Mouse (Mus musculus) cerebellum, adult 11 months (tissue): ENCODE measurements at regions not wholly inside any gene's neighbourhood (a gene's known extent, or its start where the extent isn't known, plus 50 kb on each side); places are given as distances from the start of the nearest gene placed in this dataset.
A peak's percentile ranks its signal among the peaks of the same experiment; 100 is the strongest.
"Not testable (repeated sequence)": the region's sequence is repeated elsewhere in the genome, so short reads cannot be mapped to it uniquely, and the experiment has no call there.

Experiments
- DNase-seq: peaks from one replicate; pipeline ENCODE4 v3.0.0; 2022

- peak; percentile 4 for DNase-seq
These were observed 57.1 kb downstream of the Nap1l2 start for GRCm38 (mm10) chrX:103129347-103129746.

GRCm38 (mm10) chrX:103109181-103109580 is 77.3 kb downstream of the Nap1l2 start:
- DNase-seq = peak; percentile 6

- DNase-seq = not testable (repeated sequence)
These were observed 118.5 kb downstream of the Nap1l2 start for GRCm38 (mm10) chrX:103067730-103068621.

GRCm38 (mm10) chrX:103067107-103067506 is 119.3 kb downstream of the Nap1l2 start:
- not testable (repeated sequence) for DNase-seq

- DNase-seq = no peak
These were observed 98.3 kb downstream of the 1700018G05Rik start for GRCm38 (mm10) chrX:103026256-103027028.

DNA sequence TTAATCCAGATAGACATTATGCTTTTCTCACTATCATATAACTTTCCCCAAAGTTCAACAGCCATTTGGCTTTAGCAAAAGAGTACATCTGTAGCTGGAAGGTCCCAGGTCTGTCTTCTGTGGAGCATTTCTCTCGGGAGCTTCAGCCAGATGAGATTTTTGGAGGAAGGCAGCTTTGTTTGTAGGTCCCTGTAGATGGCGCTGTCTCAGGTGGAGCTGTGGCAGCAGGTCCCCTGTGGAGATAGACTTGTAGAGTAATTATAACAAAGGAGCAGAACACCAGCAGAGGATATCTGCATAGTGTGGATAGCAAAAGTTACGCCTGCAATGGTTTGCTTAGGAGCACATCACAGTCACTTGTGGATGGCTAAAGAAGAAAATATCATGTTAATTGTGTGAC is 97.3 kb downstream of the 1700018G05Rik start:
- peak; percentile 6 for DNase-seq

DNA sequence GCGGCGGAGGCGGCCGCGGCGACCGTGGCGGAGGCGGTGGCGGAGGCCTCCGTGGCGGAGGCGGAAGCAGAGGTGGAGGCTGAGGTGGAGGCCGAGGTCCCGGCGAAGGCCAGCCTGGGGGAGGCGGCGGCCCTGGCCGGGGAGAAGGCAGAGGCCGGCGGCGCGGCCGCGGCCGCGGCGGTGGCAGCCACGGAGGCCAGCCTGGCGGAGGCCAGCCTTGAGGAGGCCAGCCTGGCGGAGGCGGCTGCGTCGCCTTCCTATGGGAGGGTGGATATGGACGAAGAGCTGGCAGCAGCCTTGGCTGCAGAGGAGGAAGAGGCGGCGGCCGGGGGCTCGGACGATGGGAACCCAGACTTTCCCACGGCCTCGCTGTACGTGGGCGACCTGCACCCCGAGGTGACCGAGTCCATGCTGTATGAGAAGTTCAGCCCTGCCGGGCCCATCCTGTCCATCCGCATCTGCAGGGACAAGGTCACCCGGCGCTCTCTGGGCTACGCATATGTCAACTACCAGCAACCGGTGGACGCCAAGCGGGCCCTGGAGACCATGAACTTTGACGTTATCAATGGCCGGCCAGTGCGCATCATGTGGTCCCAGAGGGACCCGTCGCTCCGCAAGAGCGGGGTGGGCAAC is 85.4 kb downstream of the 1700018G05Rik start:
- not testable (repeated sequence) for DNase-seq

- DNase-seq = not testable (repeated sequence)
These were observed 84.4 kb downstream of the 1700018G05Rik start for GRCm38 (mm10) chrX:103012298-103013243.

- not testable (repeated sequence) for DNase-seq
These were observed 65.8 kb downstream of the 1700018G05Rik start for GRCm38 (mm10) chrX:102993956-102994355.
